Mouse (Mus musculus): ENCODE data around the gene Tmed2. TPM values are rescaled to one million over a fixed set of nuclear protein-coding genes. Genes with fewer than 3 reads are reported as not detected.
A peak's percentile ranks its signal among the peaks of the same experiment; 100 is the strongest.

Gene Tmed2
- polyA plus RNA-seq, 1 experiment from 2014 or later: 815 TPM

GRCm38 (mm10) chr5:124509200-124509599, 31.3 kb upstream of the Tmed2 start:
- WGBS (ENCODE audit: missing documents): 92% methylated on average over 6 of the region's 6 CpGs
- no peaks in the 10 kb centered on the region for H3K79me2 ChIP-seq (ENCODE audit: inconsistent target)
- H3K36me3 ChIP-seq (ENCODE audit: inconsistent target): peaks cover 2% of the 10 kb centered on the region; the same call in 1 of the 2 replicates
- no peak overlapping the region for H3K4me3 ChIP-seq (ENCODE audit: inconsistent target)
- no peak overlapping the region for H3K27ac ChIP-seq

GRCm38 (mm10) chr5:124509742-124510237, 30.7 kb upstream of the Tmed2 start:
- H3K27ac ChIP-seq: no peak overlapping the region
- H3K36me3 ChIP-seq (ENCODE audit: inconsistent target): peaks cover 6% of the 10 kb centered on the region; the same call in 1 of the 2 replicates
- WGBS (ENCODE audit: missing documents): 91% methylated on average over 12 of the region's 12 CpGs
- no peak overlapping the region for H3K4me3 ChIP-seq (ENCODE audit: inconsistent target)
- H3K79me2 ChIP-seq (ENCODE audit: inconsistent target): no peaks in the 10 kb centered on the region

- H3K79me2 ChIP-seq (ENCODE audit: inconsistent target): no peaks in the 10 kb centered on the region
- WGBS (ENCODE audit: missing documents): 94% methylated on average over 9 of the region's 10 CpGs
- H3K4me3 ChIP-seq (ENCODE audit: inconsistent target): no peak overlapping the region
- no peak overlapping the region for H3K27ac ChIP-seq
- H3K36me3 ChIP-seq (ENCODE audit: inconsistent target): peaks cover 6% of the 10 kb centered on the region; the same call in 1 of the 2 replicates
Measured at GRCm38 (mm10) chr5:124510536-124511050, 29.9 kb upstream of the Tmed2 start.

GRCm38 (mm10) chr5:124515789-124516188, 24.7 kb upstream of the Tmed2 start:
- Histone ChIP-seq H3K79me2 (ENCODE audit: inconsistent target) (no peaks in the 10 kb centered on the region), H3K4me3 (ENCODE audit: inconsistent target) (no peak overlapping the region), H3K27ac (no peak overlapping the region), H3K36me3 (ENCODE audit: inconsistent target) (peaks cover 6% of the 10 kb centered on the region; the same call in 1 of the 2 replicates)
- 72% methylated on average over 5 of the region's 5 CpGs for WGBS (ENCODE audit: missing documents)

- peaks cover 6% of the 10 kb centered on the region; the same call in 1 of the 2 replicates for H3K36me3 ChIP-seq (ENCODE audit: inconsistent target)
- WGBS (ENCODE audit: missing documents): 96% methylated on average over 10 of the region's 10 CpGs
- no peak overlapping the region for H3K27ac ChIP-seq
- H3K79me2 ChIP-seq (ENCODE audit: inconsistent target): no peaks in the 10 kb centered on the region
- no peak overlapping the region for H3K4me3 ChIP-seq (ENCODE audit: inconsistent target)
Measured at GRCm38 (mm10) chr5:124518648-124519047, 21.8 kb upstream of the Tmed2 start.

GRCm38 (mm10) chr5:124521588-124521987, 18.9 kb upstream of the Tmed2 start:
- no peak overlapping the region for H3K4me3 ChIP-seq (ENCODE audit: inconsistent target)
- H3K27ac ChIP-seq: no peak overlapping the region
- 48% methylated on average over 4 of the region's 4 CpGs for WGBS (ENCODE audit: missing documents)
- no peaks in the 10 kb centered on the region for H3K79me2 ChIP-seq (ENCODE audit: inconsistent target)
- H3K36me3 ChIP-seq (ENCODE audit: inconsistent target): no peaks in the 10 kb centered on the region

- Histone ChIP-seq H3K36me3 (ENCODE audit: inconsistent target) (no peaks in the 10 kb centered on the region), H3K4me3 (ENCODE audit: inconsistent target) (no peak overlapping the region), H3K79me2 (ENCODE audit: inconsistent target) (no peaks in the 10 kb centered on the region), H3K27ac (no peak overlapping the region)
- WGBS (ENCODE audit: missing documents): 82% methylated on average over 3 of the region's 8 CpGs
Measured at GRCm38 (mm10) chr5:124523032-124523431, 17.5 kb upstream of the Tmed2 start.

- H3K4me3 ChIP-seq (ENCODE audit: inconsistent target): no peak overlapping the region
- H3K79me2 ChIP-seq (ENCODE audit: inconsistent target): no peaks in the 10 kb centered on the region
- H3K27ac ChIP-seq: no peak overlapping the region
- 68% methylated on average over 5 of the region's 5 CpGs for WGBS (ENCODE audit: missing documents)
- H3K36me3 ChIP-seq (ENCODE audit: inconsistent target): no peaks in the 10 kb centered on the region
Measured at GRCm38 (mm10) chr5:124524943-124525342, 15.6 kb upstream of the Tmed2 start.

GRCm38 (mm10) chr5:124528351-124528750, 12.1 kb upstream of the Tmed2 start:
- H3K4me3 ChIP-seq (ENCODE audit: inconsistent target): no peak overlapping the region
- H3K36me3 ChIP-seq (ENCODE audit: inconsistent target): no peaks in the 10 kb centered on the region
- no peak overlapping the region for H3K27ac ChIP-seq
- no peaks in the 10 kb centered on the region for H3K79me2 ChIP-seq (ENCODE audit: inconsistent target)
- WGBS (ENCODE audit: missing documents): 95% methylated on average over 2 of the region's 4 CpGs

GRCm38 (mm10) chr5:124528791-124529190, 11.7 kb upstream of the Tmed2 start:
- WGBS (ENCODE audit: missing documents): 95% methylated on average over 9 of the region's 9 CpGs
- H3K79me2 ChIP-seq (ENCODE audit: inconsistent target): no peaks in the 10 kb centered on the region
- no peak overlapping the region for H3K27ac ChIP-seq
- no peaks in the 10 kb centered on the region for H3K36me3 ChIP-seq (ENCODE audit: inconsistent target)
- H3K4me3 ChIP-seq (ENCODE audit: inconsistent target): no peak overlapping the region

- no peaks in the 10 kb centered on the region for H3K79me2 ChIP-seq (ENCODE audit: inconsistent target)
- no peaks in the 10 kb centered on the region for H3K36me3 ChIP-seq (ENCODE audit: inconsistent target)
- 68% methylated on average over 7 of the region's 8 CpGs for WGBS (ENCODE audit: missing documents)
- no peak overlapping the region for H3K4me3 ChIP-seq (ENCODE audit: inconsistent target)
- no peak overlapping the region for H3K27ac ChIP-seq
Measured at GRCm38 (mm10) chr5:124529191-124529651, 11.3 kb upstream of the Tmed2 start.

- no peak overlapping the region for H3K27ac ChIP-seq
- no peaks in the 10 kb centered on the region for H3K36me3 ChIP-seq (ENCODE audit: inconsistent target)
- no peak overlapping the region for H3K4me3 ChIP-seq (ENCODE audit: inconsistent target)
- H3K79me2 ChIP-seq (ENCODE audit: inconsistent target): no peaks in the 10 kb centered on the region
- WGBS (ENCODE audit: missing documents): 26% methylated on average over 8 of the region's 8 CpGs
Measured at GRCm38 (mm10) chr5:124529697-124530096, 10.8 kb upstream of the Tmed2 start.

- Histone ChIP-seq H3K27ac (no peak within 1 kb of the TSS), H3K79me2 (ENCODE audit: inconsistent target) (no peaks in the 10 kb centered on the region), H3K36me3 (ENCODE audit: inconsistent target) (no peaks in the 10 kb centered on the region), H3K4me3 (ENCODE audit: inconsistent target) (peak within 1 kb of the TSS; percentile 26)
- WGBS (ENCODE audit: missing documents): 2% methylated on average over 86 of the region's 96 CpGs
Measured at GRCm38 (mm10) chr5:124530655-124531582, 9.6 kb upstream of the Tmed2 start, which contains the start of gene Rilpl1. TSS of gene Rilpl1 (minus strand) at chr5:124531391.

- 28% methylated on average over 14 of the region's 14 CpGs for WGBS (ENCODE audit: missing documents)
- Histone ChIP-seq H3K27ac (no peak overlapping the region), H3K36me3 (ENCODE audit: inconsistent target) (no peaks in the 10 kb centered on the region), H3K4me3 (ENCODE audit: inconsistent target) (peak overlapping the region; percentile 3; the same call in 1 of the 2 replicates), H3K79me2 (ENCODE audit: inconsistent target) (no peaks in the 10 kb centered on the region)
Measured at GRCm38 (mm10) chr5:124531583-124531930, 8.9 kb upstream of the Tmed2 start.

- Histone ChIP-seq H3K27ac (no peak overlapping the region), H3K79me2 (ENCODE audit: inconsistent target) (no peaks in the 10 kb centered on the region), H3K36me3 (ENCODE audit: inconsistent target) (no peaks in the 10 kb centered on the region), H3K4me3 (ENCODE audit: inconsistent target) (no peak overlapping the region)
- WGBS (ENCODE audit: missing documents): 40% methylated on average over 7 of the region's 7 CpGs
Measured at GRCm38 (mm10) chr5:124532451-124532850, 8.0 kb upstream of the Tmed2 start.

Data from macrophage (primary cell).